ENCODE assay signal across 15 mouse cellular contexts in genomic region chr16:78200044-78200830, GRCm38 (mm10).
DNase-seq lines count a peak whose midpoint lies in the region; ATAC-seq and TF ChIP-seq lines count a peak whose summit lies in the region.
"Had no signal": no experiment of that assay in that cellular context is flagged by ENCODE, and none has a peak within 500 bp of the region (broad histone marks: within the 10 kb centered on the region; RNA-seq: fewer than 3 reads in every experiment).

No protein-coding gene starts in this region.

- H3K79me2 ChIP-seq in liver, adult 2 months (ENCODE audit: control insufficient read depth, insufficient read depth, low read length), result no peaks in the 10 kb centered on the region

- no peak for ATAC-seq in liver, embryonic 11.5 days (replicated peaks; ENCODE audit: low FRiP score)
- ATAC-seq in inflammation-experienced regulatory T-cells, adult 6 months, result peak; percentile 34

- WGBS in liver, adult 2 months, result 16% methylated on average over 12 of the region's 12 CpGs
- WGBS in liver, embryonic 11.5 days, result 59% methylated on average over 12 of the region's 12 CpGs

- H3K4me2 ChIP-seq in liver, embryonic 11.5 days, result no peak overlapping the region
- H3K4me2 ChIP-seq: hindbrain, embryonic 13.5 days; kidney, embryonic 15.5 days; limb, embryonic 13.5 days; lung, embryonic 14.5 days had no signal

- H3K27me3 ChIP-seq in liver, adult 2 months (ENCODE audit: control insufficient read depth, insufficient read depth, low read length), result no peaks in the 10 kb centered on the region
- H3K27me3 ChIP-seq in liver, embryonic 11.5 days (replicated peaks; ENCODE audit: control insufficient read depth, insufficient read depth, low read length), result no peaks in the 10 kb centered on the region
- H3K27me3 ChIP-seq: hindbrain, embryonic 13.5 days; kidney, embryonic 15.5 days had no signal

- H3K36me3 ChIP-seq in liver, adult 2 months (ENCODE audit: control insufficient read depth, insufficient read depth, low read length), result no peaks in the 10 kb centered on the region
- no peaks in the 10 kb centered on the region for H3K36me3 ChIP-seq in liver, embryonic 11.5 days (ENCODE audit: control insufficient read depth, insufficient read depth, low read length)
- H3K36me3 ChIP-seq: hindbrain, embryonic 13.5 days; kidney, embryonic 15.5 days; limb, embryonic 13.5 days had no signal

- H3K4me1 ChIP-seq in liver, adult 2 months (ENCODE audit: control insufficient read depth, insufficient read depth, low read length), result peaks cover 6% of the 10 kb centered on the region
- H3K4me1 ChIP-seq in liver, embryonic 11.5 days (replicated peaks; ENCODE audit: control insufficient read depth, insufficient read depth, low read length), result no peaks in the 10 kb centered on the region
- H3K4me1 ChIP-seq: hindbrain, embryonic 13.5 days had no signal

- peak; percentile 71 for DNase-seq in liver, adult 2 months (ENCODE audit: extremely low read depth, low read depth, low spot score)
- DNase-seq in liver, embryonic 11.5 days (ENCODE audit: low spot score), result no peak
- peak; percentile 54 for DNase-seq in MEL-GATA-1-ER (ENCODE audit: extremely low read depth, low read depth)
- peak; percentile 54 to 70 for DNase-seq in natural killer cell, adult 2 months (ENCODE audit: low spot score in 2 of 2)
- no peak for DNase-seq in adrenal gland, postnatal 14 days
- no peak for DNase-seq in ovary, postnatal 10 days (ENCODE audit: low spot score)
- no peak for DNase-seq in lung, postnatal 4 days
- DNase-seq: cerebellum, adult 11 months; cerebellum, postnatal 25 days; lung, embryonic 14.5 days had no signal

- H3K27ac ChIP-seq in liver, adult 2 months (replicated peaks; ENCODE audit: insufficient read depth, low read depth, low read length), result 0 out of 2 replicates have a peak overlapping the region, but pooled peaks have one; percentile 8
- H3K27ac ChIP-seq in liver, embryonic 11.5 days (ENCODE audit: low read depth, low read length), result no peak overlapping the region
- H3K27ac ChIP-seq: hindbrain, embryonic 13.5 days; kidney, embryonic 15.5 days; left cerebral cortex, adult 2 months; limb, embryonic 13.5 days had no signal

- TF ChIP-seq CTCF in liver, adult 2 months (IDR thresholded peaks at IDR 0.05; ENCODE audit: low read depth, low read length), result no peak

- no peak for TF ChIP-seq POLR2A in liver, adult 2 months (IDR thresholded peaks at IDR 0.05; ENCODE audit: extremely low read depth, insufficient read depth, low read length)

- H3K4me3 ChIP-seq in liver, adult 2 months (ENCODE audit: insufficient read depth, low read depth, low read length), result no peak overlapping the region
- no peak overlapping the region for H3K4me3 ChIP-seq in liver, embryonic 11.5 days (ENCODE audit: low read depth, low read length)
- H3K4me3 ChIP-seq: hindbrain, embryonic 13.5 days; kidney, embryonic 15.5 days; left cerebral cortex, adult 2 months; limb, embryonic 13.5 days had no signal

- H3K9ac ChIP-seq in liver, adult 2 months (ENCODE audit: low read depth, low read length), result peak overlapping the region; percentile 21; the same call in 1 of the 2 replicates
- H3K9ac ChIP-seq in liver, embryonic 11.5 days (ENCODE audit: low read depth, low read length), result no peak overlapping the region
- H3K9ac ChIP-seq: hindbrain, embryonic 13.5 days; kidney, embryonic 15.5 days; limb, embryonic 13.5 days; lung, embryonic 14.5 days had no signal

- H3K9me3 ChIP-seq in liver, embryonic 11.5 days (ENCODE audit: control insufficient read depth, low read length), result no peaks in the 10 kb centered on the region
- H3K9me3 ChIP-seq: hindbrain, embryonic 13.5 days; kidney, embryonic 15.5 days; limb, embryonic 13.5 days had no signal

Comparison
In these comparisons a context has a peak if more than half of its experiments do, and no peak if none do; other contexts are left out.
1. DNase-seq: peak in liver, adult 2 months (single experiment), MEL-GATA-1-ER (single experiment) and natural killer cell, adult 2 months (2 of 2); none in liver, embryonic 11.5 days (single experiment), adrenal gland, postnatal 14 days (single experiment), ovary, postnatal 10 days (single experiment) and lung, postnatal 4 days (0 of 2).